Mouse (Mus musculus) brown adipose tissue, adult 24 weeks (tissue): ENCODE data around the gene Alg1. TPM values are rescaled to one million over a fixed set of nuclear protein-coding genes. Genes with fewer than 3 reads are reported as not detected.
A peak's percentile ranks its signal among the peaks of the same experiment; 100 is the strongest.

ENCODE experiments used
- H3K27ac ChIP-seq: fragments of 200-500 bp; replicated peaks from 2 replicates; pipeline ENCODE4 v1.5.1; 2012; ENCODE audit warnings: low read depth, mild to moderate bottlenecking, low read length
- H3K4me1 ChIP-seq: fragments of 200-500 bp; 2 replicates; pipeline ENCODE4 v1.6.1; 2012; ENCODE audit warnings: low read length, mixed read lengths; ENCODE audit not compliant: control insufficient read depth, insufficient read depth, insufficient read length
- H3K4me3 ChIP-seq: fragments of 200-500 bp; 2 replicates; pipeline ENCODE4 v1.5.1; 2012; ENCODE audit warnings: low read depth, mild to moderate bottlenecking, low read length, moderate library complexity; ENCODE audit not compliant: insufficient read depth
- polyA plus RNA-seq: library from polyadenylated mRNA; stranded (reverse); fragments of >200 nt; gene quantifications from 2 replicates; pipeline ENCODE4 v1.2.4, GENCODE M21; 2012; ENCODE audit not compliant: missing spikeins, insufficient read depth, insufficient read length

The Alg1 gene
- polyA plus RNA-seq, 1 experiment: 20.0 TPM

DNA sequence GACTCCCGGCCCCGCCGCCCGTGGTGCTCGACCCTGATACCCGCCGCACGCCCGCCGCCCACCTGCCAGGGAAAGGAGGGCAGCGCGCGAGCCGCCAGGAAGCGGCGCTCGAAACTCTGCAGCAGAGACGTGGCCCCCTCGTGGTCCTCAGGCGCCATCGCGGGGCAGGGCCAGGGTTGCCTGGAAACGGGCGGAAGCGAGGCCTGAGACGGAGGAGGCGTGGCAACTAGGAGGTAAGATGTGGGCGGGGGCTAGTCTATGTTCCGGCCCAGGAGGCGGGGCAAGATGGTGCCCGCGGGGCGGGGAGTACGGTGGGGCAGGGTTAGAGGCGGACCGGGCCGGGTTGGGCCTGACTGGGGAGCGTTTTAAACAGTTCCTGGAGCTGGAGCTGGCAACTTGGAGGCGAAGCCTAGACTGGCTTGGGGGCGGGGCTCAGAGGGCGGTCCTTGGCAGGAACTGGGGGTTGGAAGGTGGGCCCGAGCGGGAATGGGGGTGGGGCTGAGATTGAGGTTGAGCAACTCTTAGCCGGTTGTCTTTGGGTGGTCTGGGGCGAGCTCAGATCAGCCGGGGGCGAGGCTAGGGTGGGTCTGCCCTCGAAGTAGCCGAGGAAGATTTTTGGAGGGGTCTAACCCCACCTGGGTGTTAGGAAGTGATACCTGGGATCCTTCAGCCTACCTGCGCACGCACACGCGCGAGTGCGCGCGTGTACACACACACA lies 22.5 kb downstream of the Alg1 start, which contains the start of gene Eef2kmt:
Gene Eef2kmt (minus strand): TSS at position 205 of the 718 bp plus-strand sequence.
- Histone ChIP-seq H3K4me3 (peak within 1 kb of the TSS; percentile 68), H3K27ac (peak within 1 kb of the TSS; percentile 74), H3K4me1 (peaks cover 5% of the 10 kb centered on the region; the same call in 1 of the 2 replicates)

DNA sequence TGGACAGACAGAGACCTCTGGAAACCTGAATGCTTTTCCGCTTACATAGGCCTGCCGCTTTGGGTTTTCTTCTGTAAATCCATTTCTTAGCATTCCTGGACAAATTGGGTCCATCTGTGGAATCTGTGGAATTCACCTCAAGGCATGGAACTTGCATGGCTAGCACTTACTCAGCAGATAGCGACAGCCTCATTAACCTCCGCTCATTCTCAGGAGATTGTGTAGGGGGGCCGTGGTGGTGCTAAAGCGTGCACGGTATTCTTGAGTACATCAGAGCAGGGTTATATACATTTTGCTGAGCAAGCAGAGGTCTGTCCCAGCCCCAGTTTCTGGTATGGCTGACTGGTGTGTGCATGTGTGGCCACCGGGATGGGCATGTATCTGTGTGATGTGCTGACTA lies 29.7 kb downstream of the Alg1 start:
- Histone ChIP-seq H3K4me3 (no peak overlapping the region), H3K27ac (no peak overlapping the region), H3K4me1 (no peaks in the 10 kb centered on the region)

DNA sequence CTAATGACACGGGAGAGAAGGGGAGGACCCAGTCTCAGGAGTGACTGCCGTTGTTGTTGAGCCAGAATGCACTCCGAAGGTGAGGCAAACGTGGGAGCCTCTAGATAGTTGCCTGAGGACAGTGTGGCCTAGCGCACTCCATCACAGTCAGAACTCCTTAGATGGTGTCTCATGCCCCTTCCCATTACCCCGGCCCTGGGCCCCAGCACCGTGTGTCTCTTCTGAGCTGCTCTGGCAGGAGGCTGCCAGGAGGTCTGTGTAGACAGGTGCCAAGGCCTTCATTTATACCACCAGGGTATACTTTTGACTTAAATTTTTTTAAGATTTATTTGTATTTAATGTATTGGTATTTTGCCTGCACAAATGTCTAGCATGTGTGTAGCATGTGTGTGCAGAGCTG lies 30.5 kb downstream of the Alg1 start:
- Histone ChIP-seq H3K4me3 (no peak overlapping the region), H3K4me1 (no peaks in the 10 kb centered on the region), H3K27ac (no peak overlapping the region)

DNA sequence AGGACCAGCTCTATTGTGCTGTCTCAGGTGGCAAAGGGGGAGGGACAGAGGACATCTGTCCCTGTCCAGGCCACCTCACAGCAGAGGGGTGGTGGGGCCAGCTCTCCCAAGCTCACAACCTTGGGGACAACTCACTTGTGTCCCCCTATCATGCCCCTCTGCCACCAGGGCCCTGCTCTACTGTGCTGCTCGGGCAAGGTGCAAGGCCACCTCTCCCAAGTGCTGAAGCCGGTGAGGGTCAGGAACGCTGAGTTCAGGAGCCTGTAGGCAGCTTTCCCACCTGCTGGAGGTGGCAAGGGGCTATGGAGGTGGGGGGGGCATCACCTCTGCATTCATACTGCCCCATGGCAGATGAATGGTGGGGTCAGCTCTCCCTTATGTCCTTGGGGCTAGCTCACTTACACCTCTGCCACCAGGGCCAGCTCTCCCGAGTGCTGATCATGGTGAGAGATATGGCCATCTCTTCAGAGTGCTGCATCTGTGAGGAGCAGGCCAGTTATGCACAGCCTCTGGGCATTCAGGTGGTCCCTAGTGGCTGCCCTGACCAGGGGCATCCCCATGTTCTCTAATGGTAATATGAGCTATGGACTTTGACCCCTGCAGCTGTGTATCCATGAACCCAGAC lies 38.1 kb downstream of the Alg1 start:
- H3K4me1 ChIP-seq: no peaks in the 10 kb centered on the region
- H3K27ac ChIP-seq: no peak overlapping the region
- no peak overlapping the region for H3K4me3 ChIP-seq

DNA sequence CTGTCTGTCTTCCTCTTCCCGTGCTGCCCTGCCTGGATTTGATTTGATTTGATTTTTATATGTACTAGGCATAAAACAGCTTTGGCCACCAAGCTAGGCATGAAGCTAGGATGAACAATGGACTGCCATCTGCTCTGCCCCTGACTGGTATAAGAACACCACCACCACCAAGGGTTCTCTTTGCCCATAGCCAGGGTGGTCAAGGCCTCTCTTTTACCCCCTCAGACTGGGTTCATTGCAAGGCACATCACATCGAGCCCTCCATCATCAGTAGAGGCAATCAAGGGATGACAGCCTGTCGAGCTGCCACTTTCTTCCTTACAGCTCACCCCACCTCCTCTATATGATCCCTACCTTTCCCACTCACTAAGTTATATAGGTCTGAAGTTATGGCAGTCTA lies 39.0 kb downstream of the Alg1 start:
- H3K4me3 ChIP-seq: no peak overlapping the region
- no peak overlapping the region for H3K27ac ChIP-seq
- H3K4me1 ChIP-seq: no peaks in the 10 kb centered on the region

DNA sequence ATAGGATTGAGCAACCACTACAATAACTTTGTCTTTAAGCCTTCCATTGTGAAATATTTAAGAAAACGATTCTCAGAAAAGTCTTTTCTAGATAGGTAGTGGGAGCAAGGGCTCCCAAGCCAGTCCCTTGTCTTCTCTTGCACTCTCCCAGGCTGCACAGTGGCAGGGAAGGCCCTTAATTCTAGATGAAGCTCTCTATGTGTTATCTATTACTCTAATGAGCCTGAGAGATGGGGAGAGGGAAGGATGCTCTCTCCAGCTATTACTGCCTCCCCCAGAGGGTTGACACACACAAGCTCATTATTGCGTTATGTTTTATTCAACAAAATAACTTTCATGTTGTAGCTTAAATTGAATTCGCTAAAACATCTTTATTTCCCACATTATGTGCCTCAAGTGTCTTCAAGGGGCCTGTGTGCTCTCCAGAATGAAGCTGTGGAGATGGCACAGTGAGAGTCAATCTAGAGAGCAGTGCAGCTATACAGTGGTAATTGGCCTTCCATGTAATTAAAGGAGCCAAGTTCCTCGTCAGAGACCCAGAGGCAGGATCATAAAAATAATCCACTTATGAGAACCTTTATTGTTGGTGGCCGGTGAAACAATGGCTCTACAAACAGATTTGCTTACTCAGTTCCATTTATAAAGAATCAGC lies 46.3 kb downstream of the Alg1 start:
- H3K4me1 ChIP-seq: no peaks in the 10 kb centered on the region
- no peak overlapping the region for H3K27ac ChIP-seq
- H3K4me3 ChIP-seq: no peak overlapping the region

DNA sequence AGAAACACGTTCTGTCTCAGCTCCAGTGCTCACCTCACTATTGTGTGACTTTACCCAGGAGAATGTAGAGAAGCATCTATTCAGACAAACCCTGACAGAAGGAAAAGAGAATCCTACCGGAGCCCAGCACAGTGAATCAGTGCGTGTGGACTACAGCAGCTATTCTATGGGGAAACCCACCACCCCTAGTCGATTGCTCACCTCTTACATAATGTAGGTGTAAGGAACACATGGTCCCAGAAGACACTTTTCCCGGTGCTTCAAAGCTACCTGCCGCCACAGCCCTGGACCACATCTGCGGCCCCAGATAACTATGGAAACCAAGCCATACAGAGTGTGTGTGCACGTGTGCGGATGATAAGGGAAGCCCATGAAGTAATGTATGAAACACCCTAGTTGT lies 49.3 kb downstream of the Alg1 start:
- H3K4me3 ChIP-seq: no peak overlapping the region
- H3K27ac ChIP-seq: no peak overlapping the region
- H3K4me1 ChIP-seq: no peaks in the 10 kb centered on the region

DNA sequence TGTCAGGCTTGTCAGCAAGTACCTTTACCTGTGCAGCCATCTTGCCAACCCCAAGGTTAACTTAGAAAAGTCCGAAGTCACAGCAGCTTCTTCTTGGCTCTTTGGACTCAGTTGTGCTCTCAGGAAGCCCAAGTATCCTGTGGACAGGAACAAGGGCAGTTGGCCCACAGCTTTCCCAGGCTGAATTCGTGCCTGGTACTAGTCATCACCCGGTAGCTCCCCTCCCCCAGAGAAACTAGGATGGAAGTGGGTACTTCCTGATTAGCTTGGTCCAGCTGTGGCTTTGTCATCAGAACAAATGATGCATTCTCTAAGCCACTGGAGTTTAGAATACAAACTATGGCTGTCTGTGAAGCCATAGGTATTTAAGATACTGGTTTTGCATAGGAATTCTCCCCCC lies 52.0 kb downstream of the Alg1 start:
- Histone ChIP-seq H3K4me1 (no peaks in the 10 kb centered on the region), H3K4me3 (no peak overlapping the region)

More for the DNA sequence above, 52.0 kb downstream of the Alg1 start:
- no peak overlapping the region for H3K27ac ChIP-seq

Other genes starting within 250 kb of the Alg1 start
- gene Sept12, start 235.8 kb upstream of the Alg1 start, polyA plus RNA-seq: not detected in 2 replicates
- not detected in 2 replicates for gene Smim22, start 226.3 kb upstream of the Alg1 start, polyA plus RNA-seq
- 26.5 and 29.3 TPM in 2 replicates for gene Rogdi, start 220.1 kb upstream of the Alg1 start, polyA plus RNA-seq
- 45.6 and 46.5 TPM in 2 replicates for gene Glyr1, start 183.8 kb upstream of the Alg1 start, polyA plus RNA-seq
- 8.3 and 9.3 TPM in 2 replicates for gene Ubn1, start 183.6 kb upstream of the Alg1 start, polyA plus RNA-seq
- gene Ppl, start 101.2 kb upstream of the Alg1 start, polyA plus RNA-seq: 1.2 and 2.5 TPM in 2 replicates
- 0.38 TPM in 1 of 2 replicates, not detected in the other for gene Sec14l5, start 86.5 kb upstream of the Alg1 start, polyA plus RNA-seq
- 8.9 and 12.7 TPM in 2 replicates for gene Nagpa, start 29.6 kb upstream of the Alg1 start, polyA plus RNA-seq
- gene AU021092, start 11.3 kb upstream of the Alg1 start, polyA plus RNA-seq: not detected in 2 replicates
- gene Eef2kmt, start 22.4 kb downstream of the Alg1 start, polyA plus RNA-seq: 29.4 and 34.0 TPM in 2 replicates